Mouse (Mus musculus): ENCODE measurements around the gene Elf2.

DNA sequence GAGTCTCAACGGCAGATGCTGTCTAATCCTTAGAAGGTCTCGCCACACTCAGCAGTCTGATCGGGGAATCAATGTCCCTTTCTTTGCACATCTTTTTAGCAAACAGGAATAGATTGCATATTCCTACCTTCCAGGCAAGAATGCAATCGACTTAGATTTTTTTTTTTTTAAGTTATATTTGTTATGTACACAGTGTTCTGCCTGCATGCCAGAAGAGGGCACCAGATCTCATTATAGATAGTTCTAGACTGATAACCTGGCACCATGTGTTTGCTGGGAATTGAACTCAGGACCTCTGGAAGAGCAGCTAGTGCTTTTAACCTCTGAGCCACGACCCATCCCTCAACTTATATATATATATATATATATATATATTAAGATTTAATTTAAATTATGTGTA, 33.1 kb upstream of the Elf2 start:
- TF ChIP-seq CTCF (IDR thresholded peaks at IDR 0.05; ENCODE audit: borderline replicate concordance, extremely low read depth, insufficient read depth, insufficient read length), result no peak
- no peak for TF ChIP-seq POLR2A (IDR thresholded peaks at IDR 0.05; ENCODE audit: borderline replicate concordance, extremely low read depth, insufficient read depth, insufficient read length, poor library complexity, severe bottlenecking)
